Mouse (Mus musculus) induced T-regulatory cell, adult 2 months (primary cell): ENCODE measurements around the gene Rabac1.

Source experiments
- DNase-seq: peaks from one replicate; pipeline ENCODE4 v3.0.0-alpha.2; 2012; ENCODE audit warnings: low read depth

Rabac1 gene

GRCm38 (mm10) chr7:24980439-24980838 is 7.9 kb upstream of the Rabac1 start:
- no peak for DNase-seq

GRCm38 (mm10) chr7:24978781-24979180 is 6.2 kb upstream of the Rabac1 start:
- DNase-seq: no peak

GRCm38 (mm10) chr7:24974893-24975595 is 2.5 kb upstream of the Rabac1 start:
- DNase-seq: peak; percentile 85

GRCm38 (mm10) chr7:24973902-24974301 is 1.3 kb upstream of the Rabac1 start:
- DNase-seq: no peak

- DNase-seq: no peak
Measured at GRCm38 (mm10) chr7:24973208-24973607, 654 bp upstream of the Rabac1 start.

- peak; percentile 83 for DNase-seq
Measured at GRCm38 (mm10) chr7:24971261-24971971, 1.1 kb downstream of the Rabac1 start.

- DNase-seq: no peak
Measured at GRCm38 (mm10) chr7:24970341-24970740, 2.2 kb downstream of the Rabac1 start.

- no peak for DNase-seq
Measured at GRCm38 (mm10) chr7:24969805-24970204, 2.7 kb downstream of the Rabac1 start.

- no peak for DNase-seq
Measured at GRCm38 (mm10) chr7:24968463-24968862, 4.1 kb downstream of the Rabac1 start.

- DNase-seq: no peak
Measured at GRCm38 (mm10) chr7:24967966-24968365, 4.6 kb downstream of the Rabac1 start.

- peak; percentile 91 for DNase-seq
Measured at GRCm38 (mm10) chr7:24964897-24965535, 7.5 kb downstream of the Rabac1 start.

- no peak for DNase-seq
Measured at GRCm38 (mm10) chr7:24964288-24964687, 8.3 kb downstream of the Rabac1 start.

- DNase-seq: no peak
Measured at GRCm38 (mm10) chr7:24955226-24955625, 17.3 kb downstream of the Rabac1 start.

- DNase-seq: peak; percentile 44
Measured at GRCm38 (mm10) chr7:24954450-24954849, 18.1 kb downstream of the Rabac1 start.

- no peak for DNase-seq
Measured at GRCm38 (mm10) chr7:24953966-24954365, 18.6 kb downstream of the Rabac1 start.

GRCm38 (mm10) chr7:24949958-24950623 is 22.5 kb downstream of the Rabac1 start:
- peak; percentile 81 for DNase-seq

- no peak for DNase-seq
Measured at GRCm38 (mm10) chr7:24948774-24949173, 23.8 kb downstream of the Rabac1 start.

GRCm38 (mm10) chr7:24947316-24948048 is 25.1 kb downstream of the Rabac1 start:
- no peak for DNase-seq

GRCm38 (mm10) chr7:24944257-24944950 is 28.1 kb downstream of the Rabac1 start, which contains the start of gene Gm4881:
TSS of gene Gm4881 (minus strand) at chr7:24944494.
- no peak for DNase-seq

GRCm38 (mm10) chr7:24943641-24944040 is 28.9 kb downstream of the Rabac1 start:
- DNase-seq: no peak

- DNase-seq: no peak
Measured at GRCm38 (mm10) chr7:24931651-24932050, 40.9 kb downstream of the Rabac1 start.
